In genomic region chr4:87369626-87370234, GRCm38 (mm10) we compare ENCODE assay signal across 8 mouse cellular contexts.
DNase-seq lines count a peak whose midpoint lies in the region; ATAC-seq lines count a peak whose summit lies in the region.

No protein-coding gene starts in this region.

- peaks cover 20% of the 10 kb centered on the region for H3K4me1 ChIP-seq in embryonic facial prominence, embryonic 14.5 days (ENCODE audit: control insufficient read depth, insufficient read depth, low read length)
- peaks cover 22% of the 10 kb centered on the region for H3K4me1 ChIP-seq in midbrain, embryonic 14.5 days (ENCODE audit: control insufficient read depth, insufficient read depth, low read length)

- H3K27me3 ChIP-seq in embryonic facial prominence, embryonic 14.5 days (replicated peaks; ENCODE audit: control insufficient read depth, insufficient read depth, low read length) = no peaks in the 10 kb centered on the region
- H3K27me3 ChIP-seq in midbrain, embryonic 14.5 days (ENCODE audit: control insufficient read depth, insufficient read depth, low read length) = no peaks in the 10 kb centered on the region

- 10% methylated on average over 13 of the region's 14 CpGs for WGBS in embryonic facial prominence, embryonic 14.5 days
- WGBS in midbrain, embryonic 14.5 days = 8% methylated on average over 14 of the region's 14 CpGs

- peak overlapping the region; percentile 48 for H3K4me2 ChIP-seq in embryonic facial prominence, embryonic 14.5 days (ENCODE audit: low read depth, low read length)
- peak overlapping the region; percentile 62 for H3K4me2 ChIP-seq in midbrain, embryonic 14.5 days (ENCODE audit: low read length)

- H3K4me3 ChIP-seq in embryonic facial prominence, embryonic 14.5 days (ENCODE audit: low read depth, low read length) = peak overlapping the region; percentile 15
- no peak overlapping the region for H3K4me3 ChIP-seq in midbrain, embryonic 14.5 days (replicated peaks; ENCODE audit: low read depth, low read length)

- ATAC-seq in embryonic facial prominence, embryonic 14.5 days (ENCODE audit: low read depth) = peak; percentile 72
- peak; percentile 67; the same call in 1 of the 2 replicates for ATAC-seq in midbrain, embryonic 14.5 days (ENCODE audit: low FRiP score, low TSS enrichment)
- ATAC-seq in frontal cortex, adult (ENCODE audit: low TSS enrichment) = no peak

- intact Hi-C loops in left cerebral cortex, postnatal 4 days (cut with DNase I) = loop anchor here (2.0 to 5.0 kb wide), 3 partner anchors 663 to 1178 kb away; partner anchors contain the start of gene Mllt3

- no peak overlapping the region for H3K27ac ChIP-seq in embryonic facial prominence, embryonic 14.5 days (replicated peaks; ENCODE audit: low read depth, low read length)
- peak overlapping the region; percentile 82; the same call in 1 of the 2 replicates for H3K27ac ChIP-seq in midbrain, embryonic 14.5 days (replicated peaks; ENCODE audit: low read depth, low read length)

- no peaks in the 10 kb centered on the region for H3K9me3 ChIP-seq in embryonic facial prominence, embryonic 14.5 days (ENCODE audit: control insufficient read depth, low read length)
- H3K9me3 ChIP-seq in midbrain, embryonic 14.5 days (ENCODE audit: control insufficient read depth, low read length) = no peaks in the 10 kb centered on the region

- no peaks in the 10 kb centered on the region for H3K36me3 ChIP-seq in embryonic facial prominence, embryonic 14.5 days (ENCODE audit: control insufficient read depth, insufficient read depth, low read length)
- no peaks in the 10 kb centered on the region for H3K36me3 ChIP-seq in midbrain, embryonic 14.5 days (ENCODE audit: control insufficient read depth, insufficient read depth, low read length)

- H3K9ac ChIP-seq in embryonic facial prominence, embryonic 14.5 days (ENCODE audit: low read depth, low read length) = peak overlapping the region; percentile 48
- H3K9ac ChIP-seq in midbrain, embryonic 14.5 days (replicated peaks; ENCODE audit: low read length) = no peak overlapping the region; the same call in 1 of the 2 replicates

- peak; percentile 45 for DNase-seq in left cerebral cortex, postnatal 4 days
- DNase-seq in left cerebral cortex, adult 11 months (ENCODE audit: low spot score) = no peak
- DNase-seq in embryonic facial prominence, embryonic 14.5 days (ENCODE audit: low spot score) = peak; percentile 71
- DNase-seq in kidney, adult 9 months = peak; percentile 7
- peak; percentile 77 for DNase-seq in midbrain, embryonic 14.5 days
- no peak for DNase-seq in natural killer cell, adult 2 months (ENCODE audit: low spot score in 2 of 2)
- no peak for DNase-seq in urinary bladder, postnatal 14 days (ENCODE audit: low spot score)

Comparison
In these comparisons a context has a peak if more than half of its experiments do, and no peak if none do; other contexts are left out.
1. DNase-seq: peak in left cerebral cortex, postnatal 4 days (single experiment), embryonic facial prominence, embryonic 14.5 days (single experiment), kidney, adult 9 months (single experiment) and midbrain, embryonic 14.5 days (single experiment); none in left cerebral cortex, adult 11 months (single experiment), natural killer cell, adult 2 months (0 of 2) and urinary bladder, postnatal 14 days (single experiment).